Mouse (Mus musculus) NIH3T3 (cell line): ENCODE measurements around the gene Prdx5.
"Not testable (repeated sequence)": the region's sequence is repeated elsewhere in the genome, so short reads cannot be mapped to it uniquely, and the experiment has no call there.

ENCODE experiments used
- DNase-seq: peaks from one replicate; pipeline ENCODE4 v3.0.0-alpha.2; 2012; ENCODE audit warnings: low read depth

Prdx5 gene

DNA sequence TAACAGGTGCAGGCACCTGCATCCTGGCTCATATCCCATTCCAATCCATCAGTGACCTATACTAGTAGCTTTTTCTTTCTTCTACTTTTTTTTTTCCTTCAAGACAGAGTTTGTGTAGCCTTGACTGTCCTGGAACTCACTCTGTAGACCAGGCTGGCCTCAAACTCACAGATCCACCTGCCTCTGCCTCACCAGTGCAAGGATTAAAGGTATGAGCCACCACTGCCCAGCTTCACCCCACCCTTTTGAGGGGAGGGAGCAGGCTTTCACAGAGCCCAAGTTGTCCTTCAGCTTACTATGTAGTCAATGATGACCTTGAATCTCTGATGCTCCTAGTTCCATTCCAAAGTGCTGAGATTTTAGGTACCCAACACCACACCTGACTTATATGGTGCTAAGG is 9.5 kb upstream of the Prdx5 start:
- DNase-seq: no peak

DNA sequence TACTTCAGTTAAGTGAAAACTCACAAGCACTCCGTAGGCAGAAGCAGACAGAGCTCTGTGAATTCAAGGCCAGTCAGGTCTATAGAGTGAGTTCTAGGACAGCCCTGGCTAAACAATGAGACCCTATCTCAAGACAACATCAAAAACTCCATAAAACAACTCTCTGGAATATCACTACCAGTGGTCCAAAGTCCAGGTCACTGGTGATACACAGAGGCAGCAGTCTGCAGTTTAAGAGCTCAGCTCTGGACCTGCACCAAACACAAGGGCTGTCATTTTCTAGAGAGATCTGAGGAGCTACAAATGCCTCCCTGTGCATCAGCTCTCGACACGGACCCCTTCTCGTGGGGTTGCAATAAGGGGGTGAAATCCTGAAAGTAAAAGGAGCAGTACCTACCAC is 8.4 kb upstream of the Prdx5 start:
- DNase-seq: no peak

DNA sequence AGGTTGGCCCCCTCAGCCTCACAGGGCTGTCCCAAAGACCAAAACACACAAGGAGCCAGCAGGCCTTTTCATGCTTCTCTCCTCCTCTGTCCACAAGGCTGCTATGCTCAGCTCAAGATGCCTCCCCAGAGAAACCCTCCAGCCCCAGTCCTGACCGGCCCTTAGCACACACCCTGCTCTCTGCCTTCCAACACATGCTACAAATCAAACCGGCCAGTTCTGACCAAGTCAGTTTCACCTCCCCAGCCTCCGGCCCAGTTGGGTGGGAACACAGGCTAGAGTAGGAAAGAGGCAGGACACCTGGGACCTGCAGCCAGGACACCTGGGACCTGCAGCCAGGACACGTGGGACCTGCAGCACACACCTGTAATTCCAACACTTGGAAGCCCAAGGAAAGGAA is 6.6 kb upstream of the Prdx5 start:
- DNase-seq: no peak

DNA sequence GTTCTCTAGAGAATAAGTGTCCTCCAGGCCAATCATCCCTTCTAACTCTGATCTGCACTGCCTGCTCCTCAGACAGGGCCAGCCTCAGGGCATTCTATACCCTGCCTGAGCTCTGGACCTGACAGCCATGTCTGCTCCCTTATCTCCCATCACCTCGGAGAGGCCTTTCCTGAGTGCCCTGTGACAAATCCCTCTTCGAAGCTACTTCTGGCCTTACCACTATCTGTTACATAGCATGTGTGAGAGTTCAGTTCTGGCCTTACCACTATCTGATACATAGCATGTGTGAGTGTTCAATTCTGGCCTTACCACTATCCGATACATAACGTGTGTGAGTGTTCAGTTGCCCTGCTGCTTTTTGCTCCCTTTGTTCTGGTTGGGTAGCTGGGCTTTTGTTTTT is 5.4 kb upstream of the Prdx5 start:
- no peak for DNase-seq

DNA sequence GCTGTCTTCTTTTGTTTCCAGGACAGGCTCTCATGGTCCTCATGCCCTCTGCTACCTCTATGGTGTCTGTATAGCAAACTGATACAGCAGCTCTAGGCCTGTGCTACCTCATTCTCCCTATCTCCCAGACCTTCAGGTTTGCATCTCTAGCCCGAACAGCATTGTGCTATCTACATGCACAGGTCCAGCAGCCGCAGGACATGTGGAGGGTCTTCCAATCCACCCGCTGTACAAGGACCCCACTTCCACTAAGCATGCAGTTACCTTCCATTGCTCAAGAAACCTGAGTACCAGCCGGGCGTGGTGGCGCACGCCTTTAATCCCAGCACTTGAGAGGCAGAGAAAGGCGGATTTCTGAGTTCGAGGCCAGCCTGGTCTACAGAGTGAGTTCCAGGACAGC is 4.6 kb upstream of the Prdx5 start:
- no peak for DNase-seq

DNA sequence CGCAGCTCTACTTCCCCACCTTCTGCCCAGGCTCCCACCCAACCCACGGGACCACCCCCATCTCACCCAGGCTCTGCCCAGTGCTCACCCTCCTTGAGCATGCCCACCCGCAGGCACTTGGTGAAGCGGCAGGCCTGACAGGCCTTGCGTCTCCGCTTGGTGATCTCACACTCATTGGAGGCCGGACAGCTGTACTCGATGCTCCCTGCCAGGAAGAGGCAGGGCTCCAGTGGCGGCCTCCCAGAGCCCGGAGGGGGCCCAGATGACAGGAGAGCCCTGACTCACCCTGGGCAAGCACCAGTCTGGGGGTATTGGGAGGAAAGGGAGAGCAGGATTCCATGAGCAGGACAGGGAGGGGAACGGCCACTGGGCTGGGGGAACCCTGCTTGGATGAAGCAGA is 4.1 kb upstream of the Prdx5 start:
- DNase-seq: no peak

DNA sequence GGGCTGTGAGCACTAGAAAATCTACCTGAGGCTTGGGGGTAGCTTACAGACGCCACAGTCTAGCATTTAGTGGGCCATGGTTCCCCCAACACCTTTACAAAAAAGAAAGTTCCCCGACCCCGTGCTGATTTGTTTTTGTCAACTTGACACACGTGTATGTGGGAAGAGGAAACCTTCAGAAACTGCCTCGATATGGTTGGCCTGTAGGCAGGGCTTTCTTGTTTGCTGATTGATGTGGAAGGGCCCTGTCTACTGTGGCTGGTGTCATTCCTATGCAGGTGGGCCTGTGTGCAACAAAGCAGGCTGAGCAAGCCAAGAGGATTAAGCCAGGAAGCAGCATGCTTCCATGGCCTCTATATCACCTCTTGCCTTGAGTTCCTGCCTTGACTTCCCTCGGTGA is 3.1 kb upstream of the Prdx5 start:
- no peak for DNase-seq

DNA sequence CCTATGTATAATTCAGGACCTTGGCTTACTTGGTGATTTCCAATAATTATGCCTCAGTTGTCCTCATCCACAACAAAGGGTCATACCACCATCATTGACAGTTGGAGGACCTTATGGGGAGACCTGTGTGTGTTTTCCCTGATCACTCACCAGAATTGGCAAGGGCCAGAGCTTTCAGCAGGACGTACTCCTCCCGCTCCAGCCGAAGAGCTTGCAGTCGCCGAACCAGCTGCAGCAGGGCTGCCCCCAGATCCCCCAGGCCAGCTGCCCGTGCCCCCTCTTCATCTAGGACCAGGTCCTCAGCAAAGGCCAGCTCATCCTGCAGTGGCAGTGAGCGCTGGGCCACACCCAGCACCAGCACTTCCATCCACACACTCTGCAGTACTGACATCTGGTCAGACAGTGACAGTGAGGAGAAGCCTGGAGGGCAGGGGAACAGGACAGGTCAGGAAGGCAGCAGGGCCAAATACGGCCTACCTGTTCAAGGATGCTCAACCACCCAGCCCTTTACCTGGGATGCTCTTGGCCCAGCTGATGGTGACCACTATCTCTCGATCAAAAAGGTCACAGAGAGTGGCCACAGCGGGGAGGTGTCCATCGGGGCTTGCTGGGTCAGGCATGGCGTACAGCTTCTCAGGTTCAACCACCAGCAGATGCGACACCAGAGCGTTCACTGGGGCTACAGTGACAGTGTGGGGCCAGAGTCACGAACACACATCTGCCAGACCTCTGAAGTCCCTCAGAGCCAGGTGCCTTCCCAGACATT is 2.5 kb upstream of the Prdx5 start:
- DNase-seq: no peak

DNA sequence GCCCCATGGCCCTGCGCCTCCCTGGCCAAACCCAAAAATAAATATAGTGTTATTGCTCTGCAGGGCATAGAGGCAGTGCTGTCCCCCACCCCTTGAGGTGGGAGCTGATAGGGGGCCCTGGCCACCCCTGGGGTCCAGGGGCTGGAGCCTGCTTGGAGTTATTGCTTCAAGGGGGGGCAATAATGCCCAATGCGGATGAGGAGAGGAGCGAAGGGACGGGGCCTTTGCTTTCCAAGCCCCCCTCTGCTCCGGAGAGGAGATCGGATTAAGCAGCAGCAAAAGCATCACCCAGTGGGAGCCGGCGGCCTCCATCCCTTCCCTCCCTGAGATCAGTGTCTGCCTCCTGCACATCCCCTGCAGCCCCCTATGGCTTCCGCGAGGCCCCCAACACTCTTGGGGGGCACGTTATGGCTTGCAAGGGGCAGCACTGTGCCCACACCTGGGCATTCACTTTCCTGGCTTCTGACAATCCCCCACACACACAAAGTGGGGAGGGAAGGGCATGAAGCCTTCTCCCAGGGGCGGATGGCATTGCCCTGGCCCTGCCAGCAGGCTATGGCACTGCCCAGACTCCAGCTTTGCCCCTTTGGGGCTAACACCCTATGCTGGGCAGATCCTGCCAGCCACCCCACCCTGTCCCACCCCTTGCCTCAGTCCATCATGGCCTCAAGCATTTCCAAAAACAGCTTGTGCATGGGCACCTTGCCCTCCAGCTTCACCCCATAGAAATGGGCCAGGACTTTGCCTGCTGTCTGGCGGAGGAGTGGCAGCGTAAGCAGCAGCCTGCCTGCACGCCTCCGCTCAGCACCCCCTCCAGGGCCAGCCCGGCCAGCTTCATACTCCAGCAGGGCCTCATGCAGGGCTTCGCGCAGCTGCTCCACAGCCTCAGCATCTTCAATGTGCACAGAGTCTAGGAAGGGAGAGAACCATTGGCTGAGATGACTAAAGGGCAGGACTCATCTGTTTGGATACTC is 1.5 kb upstream of the Prdx5 start:
- no peak for DNase-seq

DNA sequence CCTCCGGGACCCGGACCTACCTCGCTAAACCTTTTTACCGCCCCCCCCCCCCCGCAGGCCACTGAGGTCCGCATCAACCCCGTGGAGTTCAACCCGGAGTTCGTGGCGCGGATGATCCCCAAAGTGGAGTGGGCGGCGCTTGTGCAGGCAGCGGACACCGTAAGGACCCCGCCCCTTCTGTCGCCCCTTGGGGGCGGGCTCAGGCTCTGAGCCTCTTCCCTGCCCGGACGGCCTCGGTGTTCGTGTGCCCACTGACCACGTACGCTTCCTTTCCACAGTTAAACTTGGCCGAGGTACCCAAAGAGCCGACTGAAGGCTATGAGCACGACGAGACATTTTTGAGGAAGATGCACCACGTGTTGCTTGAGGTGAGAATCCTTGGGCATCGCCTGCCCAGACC is 400 bp upstream of the Prdx5 start:
- DNase-seq: peak; percentile 75

DNA sequence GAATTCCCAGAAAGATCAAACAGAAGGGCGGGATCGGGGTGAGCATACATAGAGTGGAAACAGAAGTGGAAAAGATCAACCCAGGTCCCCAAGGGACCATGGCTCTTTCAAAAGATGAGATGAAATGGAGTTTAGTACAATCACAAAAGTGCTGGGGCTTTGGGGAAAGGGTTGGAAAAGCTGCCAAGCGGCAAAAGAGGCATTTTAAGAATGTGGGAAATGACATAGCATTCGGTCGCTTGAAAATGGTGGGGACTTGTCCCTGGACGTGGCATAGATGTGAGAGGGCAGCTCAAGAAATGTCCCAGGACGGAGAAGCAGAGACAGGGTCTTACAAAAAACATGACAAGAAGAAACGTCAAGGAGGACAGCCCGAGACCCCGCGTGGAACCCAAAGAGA is 885 bp downstream of the Prdx5 start:
- peak; percentile 53 for DNase-seq

DNA sequence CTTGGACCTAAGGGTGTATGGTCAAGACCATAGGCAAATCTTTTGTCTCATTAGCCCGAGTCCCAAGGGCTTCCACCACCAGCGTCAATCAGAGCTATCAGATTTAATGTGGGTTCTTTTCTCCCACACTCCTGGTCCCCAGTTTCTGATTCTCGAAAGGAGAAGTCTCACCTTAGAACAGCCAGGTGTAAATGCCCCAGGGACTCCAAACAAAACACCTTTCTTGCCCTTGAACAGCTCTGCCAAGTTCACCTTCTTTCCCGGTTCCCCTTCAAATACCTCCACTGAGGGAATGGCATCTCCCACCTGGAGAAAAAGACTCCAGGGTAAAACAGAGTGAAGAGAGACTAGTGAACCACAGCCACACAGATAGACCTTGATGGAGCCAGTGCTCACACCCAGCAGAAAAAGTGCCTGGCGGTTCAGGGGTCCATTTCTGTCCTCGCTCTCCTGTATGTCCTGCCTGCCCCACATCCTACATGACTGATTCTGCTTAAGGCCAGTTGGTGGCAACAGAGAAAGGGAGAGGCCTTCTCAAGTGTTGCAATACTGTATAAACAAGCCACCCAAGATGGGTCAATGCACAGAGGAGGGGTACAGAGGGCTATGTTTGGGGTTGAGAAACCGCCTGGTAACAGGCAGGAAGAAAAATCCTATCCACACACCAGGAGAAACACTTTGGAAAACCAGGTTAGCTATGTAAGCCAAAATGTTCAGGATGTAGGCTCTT is 1.9 kb downstream of the Prdx5 start:
- DNase-seq: peak; percentile 53

DNA sequence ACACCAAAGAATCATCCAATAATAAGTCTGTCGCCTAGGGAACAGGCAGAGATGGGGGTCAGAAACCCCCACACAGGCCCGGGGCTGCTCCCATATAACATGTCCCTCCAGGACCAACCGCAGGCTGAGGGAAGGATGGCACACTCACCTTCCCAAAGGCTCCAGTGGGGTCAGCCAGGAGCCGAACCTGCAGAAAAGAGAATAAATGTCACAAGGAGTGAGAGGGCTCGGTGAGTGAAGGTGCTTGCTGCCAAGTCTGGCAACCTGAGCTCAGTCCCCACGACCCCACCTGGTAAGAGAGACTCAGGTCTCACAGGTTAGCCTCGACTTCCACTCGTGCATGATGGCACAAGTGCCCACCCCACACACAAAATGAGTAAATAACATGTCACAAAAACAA is 2.8 kb downstream of the Prdx5 start:
- no peak for DNase-seq

DNA sequence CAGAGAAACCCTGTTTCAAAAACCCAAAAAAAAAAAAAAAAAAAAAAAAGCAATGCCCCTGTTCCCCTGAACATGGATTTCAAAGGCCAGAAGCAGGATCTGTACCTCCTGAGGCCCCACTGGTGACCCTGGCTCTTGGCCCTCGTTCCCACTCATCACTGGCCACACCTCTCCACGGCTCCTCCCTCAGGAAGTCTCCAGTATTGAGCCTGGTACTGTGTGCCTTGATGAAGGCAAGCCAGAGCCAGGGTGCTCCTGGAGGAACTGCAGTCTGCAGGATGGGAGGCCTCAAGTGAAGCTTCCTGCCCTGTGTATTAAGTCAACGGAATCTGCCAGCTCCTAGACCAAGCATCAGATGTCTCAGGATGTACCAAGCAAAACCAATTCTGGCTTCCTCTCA is 3.7 kb downstream of the Prdx5 start:
- no peak for DNase-seq

DNA sequence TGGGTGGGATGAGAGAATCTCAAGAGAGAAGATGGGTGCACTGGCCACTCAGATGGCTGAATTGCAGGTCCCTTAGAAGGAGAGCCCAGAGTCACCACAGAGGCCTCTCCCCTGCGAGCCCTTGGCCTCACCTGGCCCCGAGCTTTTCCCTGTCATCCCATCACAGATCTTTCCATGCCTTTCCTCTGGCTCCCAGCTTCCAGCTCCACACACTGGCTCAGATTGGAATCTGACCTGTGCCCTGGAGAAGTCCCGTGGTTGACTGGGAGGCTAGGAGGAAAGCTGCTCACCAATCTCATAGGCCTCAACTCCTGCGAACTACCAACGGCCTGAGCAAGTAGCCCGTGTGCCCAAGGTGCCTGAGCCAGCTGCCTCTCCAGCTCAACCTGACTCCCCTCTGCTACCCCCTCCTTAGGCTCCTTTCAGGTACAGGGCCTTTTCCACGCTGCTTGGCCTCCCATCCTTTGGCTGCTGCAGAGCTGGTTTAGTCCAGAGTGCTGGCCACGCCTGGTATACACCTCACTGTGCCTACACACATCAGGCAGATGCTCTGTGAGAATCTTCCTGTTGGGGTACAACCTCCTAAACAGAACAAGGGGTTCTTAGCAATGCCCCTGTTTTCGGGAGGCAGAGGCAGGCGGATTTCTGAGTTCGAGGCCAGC is 4.3 kb downstream of the Prdx5 start:
- DNase-seq: no peak

DNA sequence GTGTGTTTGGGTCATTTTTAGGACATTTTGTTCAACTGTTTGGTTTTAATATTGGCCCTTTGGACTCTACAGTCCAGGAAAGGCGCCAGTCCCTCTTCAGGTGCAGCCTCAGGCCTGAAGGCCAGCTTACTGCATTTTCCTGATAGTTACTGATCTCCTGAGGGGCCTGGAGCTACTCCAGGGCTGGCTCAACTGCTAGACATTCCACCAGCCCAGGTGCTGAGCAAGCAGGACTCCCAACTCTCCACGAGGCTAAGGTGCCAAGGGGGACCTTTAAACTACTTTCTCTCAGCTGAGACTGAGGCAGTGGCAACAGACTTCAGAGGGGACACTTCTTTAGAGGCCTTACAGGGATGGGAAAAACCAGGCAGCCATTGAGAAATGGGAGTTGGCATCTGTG is 5.1 kb downstream of the Prdx5 start:
- DNase-seq: no peak

DNA sequence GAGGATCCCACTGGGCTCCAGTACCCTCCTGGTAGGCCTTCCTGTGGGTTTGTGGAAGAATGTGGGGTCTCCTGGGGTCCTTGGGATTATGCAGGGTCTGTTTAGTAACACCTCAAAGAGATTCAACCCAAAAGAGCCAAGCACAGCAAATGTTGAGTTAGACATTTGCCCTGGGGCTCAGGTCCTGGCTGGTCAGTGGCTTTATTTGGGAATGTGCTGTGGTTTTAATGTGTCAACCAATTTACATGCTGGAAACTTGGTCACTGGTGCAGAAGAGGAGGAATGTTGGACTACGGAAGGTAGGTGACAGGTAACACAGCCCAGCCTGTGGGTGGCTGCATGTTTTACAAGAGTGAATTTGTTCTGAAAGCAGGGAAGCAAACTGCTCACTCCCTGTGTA is 6.9 kb downstream of the Prdx5 start:
- DNase-seq: no peak

DNA sequence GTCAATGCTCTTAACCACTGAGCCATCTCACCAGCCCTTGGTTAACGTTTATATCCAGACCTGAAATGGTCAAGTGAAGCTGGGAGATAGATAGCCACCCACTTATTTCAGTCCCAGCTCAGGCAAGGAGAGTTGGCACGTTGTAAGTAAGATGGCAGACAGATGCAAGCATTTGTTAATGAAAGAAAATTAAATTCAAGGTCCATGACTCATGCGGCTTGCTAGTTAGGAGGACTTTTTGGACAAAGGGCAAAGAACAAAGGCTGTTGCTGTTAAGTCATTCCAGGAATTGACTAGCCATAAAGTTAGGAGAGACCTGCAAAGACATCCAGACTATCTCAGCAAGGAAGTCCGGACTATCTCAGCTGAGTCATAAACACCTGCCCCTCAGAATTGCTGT is 10.3 kb downstream of the Prdx5 start:
- DNase-seq: no peak

DNA sequence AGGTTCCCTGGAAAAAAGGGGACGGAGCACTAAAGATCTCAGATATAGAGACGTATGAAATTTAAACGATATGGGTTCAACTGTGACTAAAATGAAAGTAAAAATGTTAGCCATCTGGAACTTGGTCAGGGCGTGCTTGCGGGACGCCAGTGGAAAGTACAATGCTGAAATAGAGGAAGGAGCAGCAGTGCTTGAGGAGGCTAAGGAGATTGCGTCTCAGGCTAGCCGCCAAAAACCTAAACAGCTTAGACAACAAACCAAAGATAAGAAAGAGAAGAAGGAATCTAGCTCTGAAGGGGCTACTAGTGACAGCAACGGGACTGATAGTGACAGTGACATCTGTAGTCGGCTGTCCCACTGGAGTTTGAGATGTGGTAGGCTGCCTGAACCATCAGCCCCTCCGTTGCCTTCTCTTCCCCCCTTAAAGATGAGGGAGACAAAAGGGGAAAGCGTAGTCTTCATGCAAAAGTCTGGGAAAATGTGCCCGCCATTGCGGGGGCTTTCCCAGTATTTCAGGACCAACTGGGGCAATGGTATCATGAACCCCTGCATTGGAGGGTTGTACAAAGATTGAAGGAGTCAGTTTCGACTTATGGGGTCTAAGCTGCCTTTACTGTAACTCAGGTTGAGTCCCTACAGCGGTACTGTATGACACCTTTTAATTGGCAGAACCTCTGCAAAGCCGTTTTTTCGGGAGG is 14.1 kb downstream of the Prdx5 start:
- DNase-seq: not testable (repeated sequence)

DNA sequence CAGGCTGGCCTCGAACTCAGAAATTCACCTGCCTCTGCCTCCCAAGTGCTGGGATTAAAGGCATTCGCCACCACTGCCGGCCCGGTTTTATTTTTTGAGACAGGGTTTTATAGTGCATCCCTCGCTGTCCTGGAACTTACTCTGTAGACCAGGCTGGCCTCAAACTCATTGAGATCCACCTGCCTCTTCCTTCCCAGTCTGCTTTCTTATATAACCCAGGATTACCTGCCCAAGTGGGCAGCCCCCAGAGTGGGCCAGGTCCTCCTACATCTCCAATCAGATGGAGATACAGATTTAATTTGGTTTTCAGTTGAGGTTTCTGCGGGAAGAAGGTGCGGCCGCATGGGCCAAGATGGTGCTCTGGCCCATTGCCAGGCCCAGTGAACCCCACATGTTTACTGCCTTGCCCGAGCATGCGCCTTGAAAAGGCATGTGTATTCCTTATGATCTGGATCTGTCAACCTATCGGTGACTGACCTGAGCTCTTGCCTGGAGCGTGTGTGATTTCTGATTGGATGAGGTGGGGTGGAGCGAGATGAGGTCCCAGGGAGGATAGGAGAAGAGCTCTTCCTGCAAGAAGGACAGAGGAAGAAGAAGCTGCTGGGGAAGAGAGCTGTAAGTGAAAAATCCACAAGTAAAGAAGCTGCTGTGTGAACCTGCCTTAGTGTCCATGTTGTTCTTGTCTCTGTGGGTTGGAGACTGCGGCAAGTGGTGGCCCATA is 16.0 kb downstream of the Prdx5 start:
- DNase-seq: no peak

DNA sequence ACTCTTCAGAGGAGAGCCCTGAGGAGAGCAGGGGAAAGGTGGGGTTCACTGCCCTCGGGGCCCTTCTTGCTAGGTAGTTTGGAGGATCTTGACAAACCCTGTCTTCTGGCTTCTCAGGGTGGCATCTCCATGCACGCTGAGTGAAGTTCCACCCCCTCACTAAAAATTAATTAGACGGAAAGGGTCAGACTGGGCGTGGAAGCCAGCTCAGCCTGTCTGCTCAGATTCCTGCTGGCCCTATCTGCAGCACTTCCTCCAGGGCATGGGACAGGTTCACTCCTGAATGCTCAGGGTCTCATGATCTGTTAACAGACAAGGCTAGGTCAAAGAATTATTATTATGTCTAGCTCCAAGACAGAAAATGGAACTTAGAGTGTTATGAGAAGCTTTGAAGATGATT is 17.4 kb downstream of the Prdx5 start:
- DNase-seq: no peak
